Mouse (Mus musculus) liver, embryonic 14.5 days (tissue): Measurements from ENCODE around the gene Gprasp1.
"Not testable (repeated sequence)": the region's sequence is repeated elsewhere in the genome, so short reads cannot be mapped to it uniquely, and the experiment has no call there.

Experiments used
- CTCF ChIP-seq: IDR thresholded peaks from 2 replicates; pipeline ENCODE4 v1.5.1; 2016; ENCODE audit warnings: antibody characterized with exemption, low read depth, control low read depth
- EP300 ChIP-seq: IDR thresholded peaks from 2 replicates; pipeline ENCODE4 v1.6.1; 2016; ENCODE audit warnings: antibody characterized with exemption, low read depth

GRCm38 (mm10) chrX:135745376-135745775, 2.8 kb downstream of the Gprasp1 start:
- TF ChIP-seq CTCF, EP300: not testable (repeated sequence)
